Mouse (Mus musculus): Measurements from ENCODE around the gene Kcnq2. TPM values are rescaled to one million over a fixed set of nuclear protein-coding genes. Genes with fewer than 3 reads are reported as not detected.

Kcnq2 gene
- total and polyA plus RNA-seq, 3 experiments: 0.05 to 0.23 TPM; not detected in 1

- H3K4me3 ChIP-seq: no peak overlapping the region
- H3K36me3 ChIP-seq (ENCODE audit: control insufficient read depth, insufficient read depth, low read length): no peaks in the 10 kb centered on the region
- no peak for TF ChIP-seq EP300 (IDR thresholded peaks at IDR 0.05; ENCODE audit: insufficient read depth, low read depth, low read length)
- no peak for TF ChIP-seq CTCF (IDR thresholded peaks at IDR 0.05)
- TF ChIP-seq POLR2A (IDR thresholded peaks at IDR 0.05; ENCODE audit: insufficient read depth, low read depth, low read length): no peak
- WGBS: 32% methylated on average over 7 of the region's 7 CpGs
- intact Hi-C loops (cut with DNase I): no loop called here
- H3K9ac ChIP-seq (ENCODE audit: low read depth, low read length): no peak overlapping the region
- DNase-seq: no peak
- H3K79me2 ChIP-seq (replicated peaks; ENCODE audit: control insufficient read depth, insufficient read depth, low read length): no peaks in the 10 kb centered on the region
- no peak overlapping the region for H3K27ac ChIP-seq
- H3K27me3 ChIP-seq (ENCODE audit: control insufficient read depth, insufficient read depth, low read length): no peaks in the 10 kb centered on the region
- H3K4me1 ChIP-seq (ENCODE audit: control insufficient read depth, insufficient read depth, low read length): no peaks in the 10 kb centered on the region
Measured at GRCm38 (mm10) chr2:181125726-181126455, 9.2 kb downstream of the Kcnq2 start.

GRCm38 (mm10) chr2:181122642-181123041 is 12.5 kb downstream of the Kcnq2 start:
- Histone ChIP-seq H3K27me3 (ENCODE audit: control insufficient read depth, insufficient read depth, low read length) (peaks cover 2% of the 10 kb centered on the region; the same call in 1 of the 2 replicates), H3K4me3 (no peak overlapping the region), H3K79me2 (replicated peaks; ENCODE audit: control insufficient read depth, insufficient read depth, low read length) (no peaks in the 10 kb centered on the region), H3K4me1 (ENCODE audit: control insufficient read depth, insufficient read depth, low read length) (no peaks in the 10 kb centered on the region), H3K36me3 (ENCODE audit: control insufficient read depth, insufficient read depth, low read length) (no peaks in the 10 kb centered on the region), H3K9ac (ENCODE audit: low read depth, low read length) (no peak overlapping the region), H3K27ac (no peak overlapping the region)
- intact Hi-C loops (cut with DNase I): no loop called here
- no peak for DNase-seq
- no peak for TF ChIP-seq POLR2A (IDR thresholded peaks at IDR 0.05; ENCODE audit: insufficient read depth, low read depth, low read length)
- no peak for TF ChIP-seq CTCF (IDR thresholded peaks at IDR 0.05)
- TF ChIP-seq EP300 (IDR thresholded peaks at IDR 0.05; ENCODE audit: insufficient read depth, low read depth, low read length): no peak

GRCm38 (mm10) chr2:181120922-181121449 is 14.1 kb downstream of the Kcnq2 start:
- no peak overlapping the region for H3K27ac ChIP-seq
- TF ChIP-seq CTCF (IDR thresholded peaks at IDR 0.05) (no peak), POLR2A (IDR thresholded peaks at IDR 0.05; ENCODE audit: insufficient read depth, low read depth, low read length) (no peak), EP300 (IDR thresholded peaks at IDR 0.05; ENCODE audit: insufficient read depth, low read depth, low read length) (no peak)
- no peak for DNase-seq
- H3K79me2 ChIP-seq (replicated peaks; ENCODE audit: control insufficient read depth, insufficient read depth, low read length): no peaks in the 10 kb centered on the region
- intact Hi-C loops (cut with DNase I): no loop called here
- no peaks in the 10 kb centered on the region for H3K36me3 ChIP-seq (ENCODE audit: control insufficient read depth, insufficient read depth, low read length)
- H3K4me1 ChIP-seq (ENCODE audit: control insufficient read depth, insufficient read depth, low read length): no peaks in the 10 kb centered on the region
- no peak overlapping the region for H3K9ac ChIP-seq (ENCODE audit: low read depth, low read length)
- peaks cover 2% of the 10 kb centered on the region; the same call in 1 of the 2 replicates for H3K27me3 ChIP-seq (ENCODE audit: control insufficient read depth, insufficient read depth, low read length)
- 81% methylated on average over 4 of the region's 4 CpGs for WGBS
- H3K4me3 ChIP-seq: no peak overlapping the region

- H3K27ac ChIP-seq: no peak overlapping the region
- no peak overlapping the region for H3K4me3 ChIP-seq
- DNase-seq: no peak
- no peaks in the 10 kb centered on the region for H3K4me1 ChIP-seq (ENCODE audit: control insufficient read depth, insufficient read depth, low read length)
- intact Hi-C loops (cut with DNase I): no loop called here
- no peaks in the 10 kb centered on the region for H3K79me2 ChIP-seq (replicated peaks; ENCODE audit: control insufficient read depth, insufficient read depth, low read length)
- TF ChIP-seq EP300 (IDR thresholded peaks at IDR 0.05; ENCODE audit: insufficient read depth, low read depth, low read length) (no peak), POLR2A (IDR thresholded peaks at IDR 0.05; ENCODE audit: insufficient read depth, low read depth, low read length) (no peak), CTCF (IDR thresholded peaks at IDR 0.05) (no peak)
- peaks cover 2% of the 10 kb centered on the region; the same call in 1 of the 2 replicates for H3K27me3 ChIP-seq (ENCODE audit: control insufficient read depth, insufficient read depth, low read length)
- H3K36me3 ChIP-seq (ENCODE audit: control insufficient read depth, insufficient read depth, low read length): no peaks in the 10 kb centered on the region
- H3K9ac ChIP-seq (ENCODE audit: low read depth, low read length): no peak overlapping the region
- 17% methylated on average over 10 of the region's 10 CpGs for WGBS
Measured at GRCm38 (mm10) chr2:181119952-181120351, 15.1 kb downstream of the Kcnq2 start.

- Histone ChIP-seq H3K27me3 (ENCODE audit: control insufficient read depth, insufficient read depth, low read length) (peaks cover 2% of the 10 kb centered on the region; the same call in 1 of the 2 replicates), H3K9ac (ENCODE audit: low read depth, low read length) (no peak overlapping the region), H3K4me1 (ENCODE audit: control insufficient read depth, insufficient read depth, low read length) (no peaks in the 10 kb centered on the region)
Measured at GRCm38 (mm10) chr2:181116436-181116835, 18.7 kb downstream of the Kcnq2 start.

GRCm38 (mm10) chr2:181115367-181115766 is 19.7 kb downstream of the Kcnq2 start:
- no peak overlapping the region for H3K27ac ChIP-seq
- H3K36me3 ChIP-seq (ENCODE audit: control insufficient read depth, insufficient read depth, low read length): no peaks in the 10 kb centered on the region
- TF ChIP-seq POLR2A (IDR thresholded peaks at IDR 0.05; ENCODE audit: insufficient read depth, low read depth, low read length) (no peak), CTCF (IDR thresholded peaks at IDR 0.05) (no peak), EP300 (IDR thresholded peaks at IDR 0.05; ENCODE audit: insufficient read depth, low read depth, low read length) (no peak)
- no peak overlapping the region for H3K4me3 ChIP-seq
- WGBS: 46% methylated on average over 3 of the region's 3 CpGs
- intact Hi-C loops (cut with DNase I): no loop called here
- peaks cover 2% of the 10 kb centered on the region; the same call in 1 of the 2 replicates for H3K27me3 ChIP-seq (ENCODE audit: control insufficient read depth, insufficient read depth, low read length)
- H3K4me1 ChIP-seq (ENCODE audit: control insufficient read depth, insufficient read depth, low read length): no peaks in the 10 kb centered on the region
- no peaks in the 10 kb centered on the region for H3K79me2 ChIP-seq (replicated peaks; ENCODE audit: control insufficient read depth, insufficient read depth, low read length)
- no peak overlapping the region for H3K9ac ChIP-seq (ENCODE audit: low read depth, low read length)
- no peak for DNase-seq

More at GRCm38 (mm10) chr2:181116436-181116835, 18.7 kb downstream of the Kcnq2 start:
- Histone ChIP-seq H3K79me2 (replicated peaks; ENCODE audit: control insufficient read depth, insufficient read depth, low read length) (no peaks in the 10 kb centered on the region), H3K36me3 (ENCODE audit: control insufficient read depth, insufficient read depth, low read length) (no peaks in the 10 kb centered on the region), H3K27ac (no peak overlapping the region), H3K4me3 (no peak overlapping the region)
- TF ChIP-seq CTCF (IDR thresholded peaks at IDR 0.05) (no peak), EP300 (IDR thresholded peaks at IDR 0.05; ENCODE audit: insufficient read depth, low read depth, low read length) (no peak), POLR2A (IDR thresholded peaks at IDR 0.05; ENCODE audit: insufficient read depth, low read depth, low read length) (no peak)
- intact Hi-C loops (cut with DNase I): no loop called here
- WGBS: 72% methylated on average over 5 of the region's 5 CpGs
- no peak for DNase-seq
